Mouse (Mus musculus) bone marrow, adult 2 months (tissue): ENCODE measurements around the gene Nkiras2. TPM values are rescaled to one million over a fixed set of nuclear protein-coding genes. Genes with fewer than 3 reads are reported as not detected.

Experiments
- H3K27ac ChIP-seq: fragments of 200-500 bp; 2 replicates; pipeline ENCODE4 v1.5.1; 2012; ENCODE audit warnings: low read depth, mild to moderate bottlenecking, control low read depth, inconsistent platforms, low read length; ENCODE audit not compliant: control insufficient read depth, poor library complexity, insufficient read depth
- H3K4me1 ChIP-seq: fragments of 200-500 bp; 2 replicates; pipeline ENCODE4 v1.6.1; 2011; ENCODE audit warnings: low read length; ENCODE audit not compliant: control insufficient read depth, insufficient read depth
- H3K4me3 ChIP-seq: fragments of 200-500 bp; replicated peaks from 2 replicates; pipeline ENCODE3; 2011; ENCODE audit warnings: mild to moderate bottlenecking, low read depth, low read length, control low read depth; ENCODE audit not compliant: control insufficient read depth
- CTCF ChIP-seq: fragments of 200-500 bp; IDR thresholded peaks from 2 replicates; pipeline ENCODE4 v1.5.1; 2011; ENCODE audit warnings: low read length, control low read depth; ENCODE audit not compliant: control insufficient read depth, insufficient read depth
- POLR2A ChIP-seq: fragments of 200-500 bp; IDR thresholded peaks from 2 replicates; pipeline ENCODE4 v1.6.1; 2011; ENCODE audit warnings: low read depth, mild to moderate bottlenecking, control low read depth, low read length, borderline replicate concordance; ENCODE audit not compliant: control insufficient read depth
- WGBS: fragments of 180-500 bp; shearing (Covaris S2); methylation state at CpG from one replicate; pipeline ENCODE4 v1.1.7; 2018; 5-methylcytosine and 5-hydroxymethylcytosine counted together
- polyA plus RNA-seq: library from polyadenylated mRNA; stranded (reverse); fragments of >200 nt; gene quantifications from 2 replicates; pipeline ENCODE4 v1.2.4, GENCODE M21; 2011; ENCODE audit warnings: low replicate concordance; ENCODE audit not compliant: missing spikeins, insufficient read depth, insufficient read length

Nkiras2 gene
- polyA plus RNA-seq, 1 experiment: 13.1 TPM

- Histone ChIP-seq H3K4me1 (no peaks in the 10 kb centered on the region; the same call in 1 of the 2 replicates), H3K4me3 (no peak overlapping the region), H3K27ac (no peak overlapping the region)
- TF ChIP-seq CTCF: no peak
- TF ChIP-seq POLR2A: no peak
- 92% methylated on average over 4 of the region's 4 CpGs for whole genome bisulfite sequencing
Measured at GRCm38 (mm10) chr11:100617480-100617879, 1.6 kb upstream of the Nkiras2 start.

GRCm38 (mm10) chr11:100619485-100619975 is 486 bp downstream of the Nkiras2 start:
- Histone ChIP-seq H3K4me3 (peak overlapping the region; percentile 92), H3K4me1 (peaks cover 2% of the 10 kb centered on the region; the same call in 1 of the 2 replicates), H3K27ac (peak overlapping the region; percentile 76)
- WGBS: under 1% methylated on average over 40 of the region's 40 CpGs
- TF ChIP-seq POLR2A: peak; percentile 92
- no peak; the same call in 1 of the 2 replicates for TF ChIP-seq CTCF

DNA sequence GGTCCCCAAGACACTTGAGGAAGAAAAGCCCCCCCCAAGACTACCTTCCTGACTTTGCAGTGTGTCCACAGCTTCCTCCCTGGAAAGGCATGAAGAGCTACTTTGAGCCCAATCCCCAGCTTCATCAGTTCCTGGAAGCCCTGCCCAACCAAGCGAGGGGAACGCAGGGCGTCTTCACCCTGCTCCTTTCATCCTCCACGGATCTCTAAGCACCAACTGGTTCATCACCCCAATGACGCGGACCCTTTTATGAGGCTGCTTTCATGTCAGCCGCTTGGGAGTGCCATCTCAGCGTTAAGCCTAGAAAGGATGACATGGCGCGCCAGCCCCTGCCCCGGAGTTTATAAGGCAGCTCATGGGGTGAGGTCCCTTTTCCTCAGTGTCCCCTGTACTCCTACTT is 938 bp downstream of the Nkiras2 start, which contains the start of gene Dnajc7:
Gene Dnajc7 (minus strand): TSS at position 187 of the 400 bp plus-strand sequence.
- WGBS: 18% methylated on average over 11 of the region's 11 CpGs
- no peak for TF ChIP-seq POLR2A
- no peak for TF ChIP-seq CTCF

DNA sequence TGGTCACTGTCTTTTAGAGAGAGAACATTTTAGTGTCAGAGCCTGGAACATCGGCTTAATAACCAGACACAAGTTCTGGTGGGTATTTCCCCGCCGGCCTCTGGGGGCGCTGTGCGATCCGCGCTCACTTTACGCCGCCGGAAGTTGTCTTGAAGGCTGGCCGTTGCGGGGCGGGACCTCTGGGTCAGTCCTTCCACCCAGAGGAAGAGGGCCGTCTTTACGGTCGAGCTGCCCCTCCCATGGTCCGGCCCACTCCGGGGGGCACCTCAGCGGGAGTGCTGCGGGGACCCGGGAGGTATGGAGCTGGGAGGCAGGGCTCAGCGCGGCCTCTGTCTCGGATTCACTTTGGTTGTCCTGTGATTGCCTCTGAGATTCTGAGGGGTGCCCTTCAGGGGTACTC is 3.7 kb downstream of the Nkiras2 start:
- peaks cover 8% of the 10 kb centered on the region for H3K4me1 ChIP-seq
- under 1% methylated on average over 24 of the region's 24 CpGs for WGBS

More for the DNA sequence above, 938 bp downstream of the Nkiras2 start, which contains the start of gene Dnajc7:
- peak within 1 kb of the TSS; percentile 76 for H3K27ac ChIP-seq
- peaks cover 2% of the 10 kb centered on the region; the same call in 1 of the 2 replicates for H3K4me1 ChIP-seq
- H3K4me3 ChIP-seq: peak within 1 kb of the TSS; percentile 92

DNA sequence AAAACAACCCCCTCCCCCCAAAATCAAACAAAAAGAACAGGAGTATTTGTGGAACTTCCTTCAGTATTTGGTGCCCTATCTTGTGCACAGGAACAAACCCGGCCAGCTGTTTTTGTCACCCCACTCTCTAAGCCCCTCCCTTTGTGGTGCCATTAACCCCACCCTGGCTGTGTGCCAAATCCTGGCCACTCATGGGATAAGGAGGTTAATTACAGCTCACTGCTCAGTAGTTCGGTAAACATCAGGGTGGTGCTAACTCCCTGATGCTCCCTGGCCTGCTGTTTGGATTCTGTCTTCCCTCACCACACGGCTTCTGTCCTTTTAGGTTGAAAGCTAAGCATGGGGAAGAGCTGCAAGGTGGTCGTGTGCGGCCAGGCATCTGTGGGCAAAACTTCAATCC is 4.8 kb downstream of the Nkiras2 start:
- Histone ChIP-seq H3K4me1 (peaks cover 8% of the 10 kb centered on the region), H3K27ac (0 out of 2 replicates have a peak overlapping the region, but pooled peaks have one; percentile 0), H3K4me3 (peak overlapping the region; percentile 10)
- TF ChIP-seq CTCF (no peak), POLR2A (no peak)
- 52% methylated on average over 5 of the region's 5 CpGs for WGBS

More for the DNA sequence above, 3.7 kb downstream of the Nkiras2 start:
- H3K4me3 ChIP-seq: peak overlapping the region; percentile 90
- TF ChIP-seq CTCF: peak; percentile 87
- peak; percentile 84; the same call in 1 of the 2 replicates for TF ChIP-seq POLR2A
- H3K27ac ChIP-seq: peak overlapping the region; percentile 85

DNA sequence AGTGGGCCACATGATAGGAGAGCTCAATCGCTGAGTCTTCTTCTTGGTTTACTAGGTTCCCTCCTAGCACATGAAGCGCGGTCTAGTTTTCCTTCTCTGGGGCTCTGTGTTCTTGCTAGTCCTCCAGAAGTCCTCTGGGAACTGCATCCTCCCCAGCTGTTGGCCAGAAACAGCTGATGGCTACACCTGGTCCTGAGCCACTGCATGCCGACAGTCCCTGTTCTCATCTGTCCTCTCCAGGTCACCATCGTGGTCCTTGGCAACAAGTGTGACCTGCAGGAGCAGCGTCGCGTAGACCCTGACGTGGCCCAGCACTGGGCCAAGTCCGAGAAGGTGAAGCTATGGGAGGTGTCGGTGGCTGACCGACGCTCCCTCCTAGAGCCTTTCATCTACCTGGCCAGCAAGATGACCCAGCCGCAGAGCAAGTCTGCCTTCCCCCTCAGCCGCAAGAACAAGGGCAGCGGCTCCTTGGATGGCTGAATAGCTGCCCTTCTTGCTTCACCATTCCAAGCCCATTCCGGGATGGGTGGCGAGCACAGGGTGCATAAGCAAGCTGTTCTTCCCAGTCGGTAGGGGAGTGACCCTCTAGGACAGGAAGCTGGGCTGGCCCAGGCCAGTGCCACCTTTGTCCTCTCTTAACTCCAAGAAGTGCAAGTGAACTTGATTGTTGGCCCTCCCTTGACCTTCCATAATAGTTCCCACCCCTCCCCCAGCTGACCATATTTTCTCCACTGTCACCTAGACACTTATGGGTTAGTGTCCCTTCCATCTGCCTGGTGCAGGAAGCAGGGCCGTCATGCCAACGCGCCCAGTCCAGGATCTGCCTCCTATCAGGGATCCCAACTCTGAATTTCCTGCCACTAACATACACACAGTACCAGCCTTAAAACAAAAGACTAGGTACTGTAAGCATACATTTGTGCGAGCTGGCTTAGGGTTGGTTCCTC is 7.0 kb downstream of the Nkiras2 start:
- peaks cover 8% of the 10 kb centered on the region for H3K4me1 ChIP-seq
- 87% methylated on average over 23 of the region's 23 CpGs for WGBS
- H3K4me3 ChIP-seq: no peak overlapping the region
- peak overlapping the region; percentile 95 for H3K27ac ChIP-seq
- TF ChIP-seq CTCF (no peak), POLR2A (no peak)

- TF ChIP-seq CTCF: peak; percentile 87
- peak; percentile 60; the same call in 1 of the 2 replicates for TF ChIP-seq POLR2A
- Histone ChIP-seq H3K4me3 (peak overlapping the region; percentile 36), H3K27ac (peak overlapping the region; percentile 95), H3K4me1 (peaks cover 8% of the 10 kb centered on the region)
- WGBS: 5% methylated on average over 9 of the region's 9 CpGs
Measured at GRCm38 (mm10) chr11:100626701-100627195, 7.7 kb downstream of the Nkiras2 start.

DNA sequence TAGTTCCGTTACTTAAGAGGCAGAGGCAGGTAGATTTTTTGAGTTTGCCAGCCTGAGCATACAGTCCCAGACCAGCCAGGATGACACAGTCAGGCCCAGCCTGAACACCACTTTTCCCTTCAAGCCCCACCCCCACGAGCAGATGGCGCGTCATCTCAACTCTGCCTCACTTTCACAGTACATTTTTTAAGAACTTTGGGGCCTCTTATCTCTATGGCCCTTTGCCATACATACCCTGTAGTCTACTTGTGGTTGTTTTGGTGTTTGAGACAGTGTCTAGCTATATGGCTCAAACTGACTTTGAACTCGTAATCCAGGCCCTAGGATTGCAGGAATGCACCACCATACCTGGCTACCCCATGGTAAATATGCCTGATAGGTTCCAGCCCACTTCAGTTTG is 9.0 kb downstream of the Nkiras2 start:
- Histone ChIP-seq H3K4me3 (no peak overlapping the region), H3K27ac (no peak overlapping the region), H3K4me1 (peaks cover 8% of the 10 kb centered on the region)
- TF ChIP-seq CTCF (no peak), POLR2A (no peak)
- WGBS: 71% methylated on average over 5 of the region's 5 CpGs
